Mouse (Mus musculus): ENCODE measurements around the gene B230118H07Rik.

DNA sequence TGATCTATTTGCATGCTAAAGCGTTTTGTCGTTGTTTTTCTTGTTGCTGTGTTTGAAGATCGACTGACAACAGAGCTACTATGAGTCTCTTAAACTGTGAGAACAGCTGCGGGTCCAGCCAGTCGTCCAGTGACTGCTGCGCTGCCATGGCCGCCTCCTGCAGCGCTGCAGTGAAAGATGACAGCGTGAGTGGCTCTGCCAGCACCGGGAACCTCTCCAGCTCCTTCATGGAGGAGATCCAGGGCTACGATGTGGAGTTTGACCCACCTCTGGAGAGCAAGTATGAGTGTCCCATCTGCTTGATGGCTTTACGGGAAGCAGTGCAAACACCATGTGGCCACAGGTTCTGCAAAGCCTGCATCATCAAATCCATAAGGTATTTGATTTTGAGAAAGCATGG, 35.1 kb upstream of the B230118H07Rik start:
- TF ChIP-seq CTCF (IDR thresholded peaks at IDR 0.05; ENCODE audit: insufficient read depth, low read depth, low read length) = no peak
- no peak for TF ChIP-seq POLR2A (IDR thresholded peaks at IDR 0.05; ENCODE audit: insufficient read depth, low read depth, low read length)
